Mouse (Mus musculus): Measurements from ENCODE around the gene Defb36. TPM values are rescaled to one million over a fixed set of nuclear protein-coding genes. Genes with fewer than 3 reads are reported as not detected.

Gene Defb36
- total RNA-seq, 2 experiments from 2014 or later, result not detected

- DNase-seq (ENCODE audit: low spot score in 2 of 2), result no peak
Measured at GRCm38 (mm10) chr2:152661163-152661562, 57.0 kb downstream of the Defb36 start.

Other genes starting within 250 kb of the Defb36 start
- 100 to 1,000 TPM in 1 of 2 experiments, 10 to 100 TPM in 1; 96.7 to 104 TPM for gene Nrsn2, start 227.7 kb upstream of the Defb36 start, total RNA-seq (2021)
- 10 to 100 TPM; 11.8 to 15.9 TPM for gene Sox12, start 206.3 kb upstream of the Defb36 start, total RNA-seq (2021)
- gene Zcchc3, start 189.3 kb upstream of the Defb36 start, total RNA-seq (2021), result 1 to 10 TPM; 9.4 TPM
- 1 to 10 TPM; 1.6 to 2.1 TPM for gene 6820408C15Rik, start 188.7 kb upstream of the Defb36 start, total RNA-seq (2021)
- gene Defb23, start 139.7 kb upstream of the Defb36 start, total RNA-seq (2021), result not detected
- gene Defb20, start 127.3 kb upstream of the Defb36 start, total RNA-seq (2021), result not detected
- gene Defb22, start 114.2 kb upstream of the Defb36 start, total RNA-seq (2021), result not detected
- gene Defb26, start 92.6 kb upstream of the Defb36 start, total RNA-seq (2021), result not detected
- not detected for gene Defb28, start 86.1 kb upstream of the Defb36 start, total RNA-seq (2021)
- gene Defb29, start 64.2 kb upstream of the Defb36 start, total RNA-seq (2021), result not detected
- gene Gm17416, start 35.0 kb upstream of the Defb36 start, total RNA-seq (2021), result not detected
- not detected for gene Defb21, start 31.6 kb upstream of the Defb36 start, total RNA-seq (2021)
- gene Defb19, start 24.0 kb upstream of the Defb36 start, total RNA-seq (2021), result not detected
- gene Defb45, start 4.9 kb upstream of the Defb36 start, total RNA-seq (2021), result not detected
- gene Defb25, start 18.7 kb downstream of the Defb36 start, total RNA-seq (2021), result not detected
- under 1 TPM; 0.72 to 0.94 TPM for gene Rem1, start 22.6 kb downstream of the Defb36 start, total RNA-seq (2021)
- gene H13, start 65.1 kb downstream of the Defb36 start, total RNA-seq (2021), result 10 to 100 TPM; 73.4 to 79.2 TPM
- 10 to 100 TPM; 14.1 to 17.5 TPM for gene Mcts2, start 82.7 kb downstream of the Defb36 start, total RNA-seq (2021)
- gene Id1, start 131.9 kb downstream of the Defb36 start, total RNA-seq (2021), result 10 to 100 TPM; 20.6 to 27.2 TPM
- gene Cox4i2, start 149.8 kb downstream of the Defb36 start, total RNA-seq (2021), result 1 to 10 TPM; 2.7 to 2.8 TPM
- gene Bcl2l1, start 227.4 kb downstream of the Defb36 start, total RNA-seq (2021), result 100 to 1,000 TPM; 124 to 130 TPM
- 1 to 10 TPM; 2.0 to 2.4 TPM for gene Tpx2, start 243.6 kb downstream of the Defb36 start, total RNA-seq (2021)